Mouse (Mus musculus) embryonic fibroblast, embryonic 13.5 days (primary cell): Measurements from ENCODE around the gene Fas.

Source experiments
- CTCF ChIP-seq: IDR thresholded peaks from 2 replicates; pipeline ENCODE4 v1.5.1; 2011; ENCODE audit warnings: mild to moderate bottlenecking, control low read depth, low read length, moderate library complexity, borderline replicate concordance; ENCODE audit not compliant: insufficient read depth
- POLR2A ChIP-seq: IDR thresholded peaks from 2 replicates; pipeline ENCODE4 v1.6.1; 2011; ENCODE audit warnings: low read depth, mild to moderate bottlenecking, control low read depth, low read length, moderate library complexity

DNA sequence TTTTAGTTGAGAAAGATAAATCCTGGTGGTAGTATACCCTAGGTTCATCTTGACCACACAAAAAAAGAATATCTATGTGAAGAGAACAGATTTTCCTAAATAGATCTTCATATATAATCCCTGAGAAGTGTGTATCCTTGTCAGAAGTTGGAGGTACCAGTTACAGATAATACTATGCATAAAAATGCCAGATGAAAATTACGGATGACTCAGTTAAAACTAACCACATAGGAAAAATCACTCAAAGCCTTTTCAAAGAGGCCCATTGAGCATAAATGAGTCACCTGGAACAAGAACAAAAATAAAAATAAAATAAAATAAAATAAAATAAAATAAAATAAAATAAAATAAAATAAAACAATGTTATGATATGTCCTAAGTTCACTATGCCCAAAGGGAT, 72.2 kb downstream of the Fas start:
- TF ChIP-seq POLR2A: no peak
- no peak for TF ChIP-seq CTCF
